Comparison of ENCODE assay signal across 11 mouse cellular contexts in genomic region chr2:62408701-62409201, GRCm38 (mm10). TPM values are rescaled to one million over a fixed set of nuclear protein-coding genes. Genes with fewer than 3 reads are reported as not detected.
DNase-seq lines count a peak whose midpoint lies in the region; ATAC-seq and TF ChIP-seq lines count a peak whose summit lies in the region.
"Had no signal": no experiment of that assay in that cellular context is flagged by ENCODE, and none has a peak within 500 bp of the region (broad histone marks: within the 10 kb centered on the region; RNA-seq: fewer than 3 reads in every experiment).

No protein-coding gene starts in this region.

- H3K27me3 ChIP-seq in kidney, embryonic 16.5 days (ENCODE audit: insufficient read depth, low read length): no peaks in the 10 kb centered on the region
- no peaks in the 10 kb centered on the region for H3K27me3 ChIP-seq in kidney, adult 2 months (replicated peaks; ENCODE audit: control insufficient read depth, insufficient read depth, low read length)
- H3K27me3 ChIP-seq in lung, embryonic 16.5 days (ENCODE audit: control insufficient read depth, insufficient read depth, low read depth, low read length): no peaks in the 10 kb centered on the region
- H3K27me3 ChIP-seq in midbrain, embryonic 11.5 days (ENCODE audit: control insufficient read depth, insufficient read depth, low read length): peaks cover 6% of the 10 kb centered on the region; the same call in 1 of the 2 replicates
- H3K27me3 ChIP-seq: Patski had no signal

- TF ChIP-seq CTCF in kidney, adult 2 months (conservative IDR thresholded peaks at IDR 0.05; ENCODE audit: insufficient read depth, insufficient read length, low read depth, low read length): no peak
- no peak for TF ChIP-seq CTCF in bone marrow, adult 2 months (IDR thresholded peaks at IDR 0.05; ENCODE audit: control insufficient read depth, insufficient read depth, low read length)
- TF ChIP-seq CTCF in gastrocnemius, adult 2 months (IDR thresholded peaks at IDR 0.05): no peak

- intact Hi-C loops in gastrocnemius, adult 2 months (cut with DNase I): no loop called here

- no peaks in the 10 kb centered on the region for H3K36me3 ChIP-seq in kidney, embryonic 16.5 days (ENCODE audit: insufficient read depth, low read length)
- no peaks in the 10 kb centered on the region for H3K36me3 ChIP-seq in kidney, adult 2 months (ENCODE audit: control insufficient read depth, insufficient read depth, low read length)
- H3K36me3 ChIP-seq in lung, embryonic 16.5 days (ENCODE audit: control insufficient read depth, insufficient read depth, low read length): no peaks in the 10 kb centered on the region
- no peaks in the 10 kb centered on the region for H3K36me3 ChIP-seq in midbrain, embryonic 11.5 days (ENCODE audit: control insufficient read depth, insufficient read depth, low read length)
- H3K36me3 ChIP-seq: hindbrain, embryonic 13.5 days had no signal

- TF ChIP-seq POLR2A in kidney, adult 2 months (IDR thresholded peaks at IDR 0.05; ENCODE audit: low read depth, low read length): no peak
- no peak for TF ChIP-seq POLR2A in bone marrow, adult 2 months (IDR thresholded peaks at IDR 0.05; ENCODE audit: borderline replicate concordance, control insufficient read depth, low read depth, low read length)

- H3K4me3 ChIP-seq in kidney, embryonic 16.5 days (ENCODE audit: low read length): peak overlapping the region; percentile 15
- no peak overlapping the region for H3K4me3 ChIP-seq in kidney, adult 2 months (ENCODE audit: insufficient read depth, low read depth, low read length)
- no peak overlapping the region for H3K4me3 ChIP-seq in bone marrow, adult 2 months (replicated peaks; ENCODE audit: control insufficient read depth, low read depth, low read length)
- no peak overlapping the region for H3K4me3 ChIP-seq in lung, embryonic 16.5 days (ENCODE audit: low read length)
- no peak overlapping the region for H3K4me3 ChIP-seq in gastrocnemius, adult 2 months
- no peak overlapping the region for H3K4me3 ChIP-seq in midbrain, embryonic 11.5 days (ENCODE audit: low read depth, low read length)
- H3K4me3 ChIP-seq: hindbrain, embryonic 13.5 days had no signal

- peaks cover 38% of the 10 kb centered on the region for H3K4me1 ChIP-seq in kidney, embryonic 16.5 days (ENCODE audit: insufficient read depth, low read length)
- peaks cover 7% of the 10 kb centered on the region; the same call in 1 of the 2 replicates for H3K4me1 ChIP-seq in kidney, adult 2 months (ENCODE audit: control insufficient read depth, insufficient read depth, low read length)
- peaks cover 2% of the 10 kb centered on the region; the same call in 1 of the 2 replicates for H3K4me1 ChIP-seq in bone marrow, adult 2 months (ENCODE audit: control insufficient read depth, insufficient read depth, low read length)
- peaks cover 7% of the 10 kb centered on the region for H3K4me1 ChIP-seq in lung, embryonic 16.5 days (replicated peaks; ENCODE audit: control insufficient read depth, insufficient read depth, low read length)
- no peaks in the 10 kb centered on the region for H3K4me1 ChIP-seq in midbrain, embryonic 11.5 days (ENCODE audit: control insufficient read depth, insufficient read depth, low read length)

- ATAC-seq in kidney, embryonic 16.5 days (ENCODE audit: low FRiP score, low TSS enrichment): no peak
- peak; percentile 88 for ATAC-seq in lung, embryonic 16.5 days (ENCODE audit: low read depth)
- ATAC-seq in midbrain, embryonic 11.5 days (ENCODE audit: low FRiP score): no peak
- ATAC-seq: Patski had no signal

- no peak overlapping the region for H3K9ac ChIP-seq in kidney, embryonic 16.5 days (replicated peaks; ENCODE audit: low read length)
- H3K9ac ChIP-seq in lung, embryonic 16.5 days (ENCODE audit: low read length): no peak overlapping the region
- no peak overlapping the region for H3K9ac ChIP-seq in midbrain, embryonic 11.5 days (ENCODE audit: low read length)
- H3K9ac ChIP-seq: hindbrain, embryonic 13.5 days had no signal

- H3K27ac ChIP-seq in kidney, embryonic 16.5 days (ENCODE audit: low read length): peak overlapping the region; percentile 16; the same call in 1 of the 2 replicates
- no peak overlapping the region for H3K27ac ChIP-seq in kidney, adult 2 months (ENCODE audit: insufficient read depth, low read depth, low read length)
- peak overlapping the region; percentile 9; the same call in 1 of the 2 replicates for H3K27ac ChIP-seq in bone marrow, adult 2 months (ENCODE audit: control insufficient read depth, insufficient read depth, low read depth, low read length, poor library complexity)
- H3K27ac ChIP-seq in lung, embryonic 16.5 days (ENCODE audit: low read length): peak overlapping the region; percentile 10; the same call in 1 of the 2 replicates
- H3K27ac ChIP-seq in gastrocnemius, adult 2 months: no peak overlapping the region
- no peak overlapping the region for H3K27ac ChIP-seq in midbrain, embryonic 11.5 days (ENCODE audit: low read depth, low read length)
- H3K27ac ChIP-seq: hindbrain, embryonic 13.5 days had no signal

- no peak for DNase-seq in kidney, adult 2 months
- peak; percentile 60 for DNase-seq in thymus, postnatal 25 days
- no peak for DNase-seq in gastrocnemius, adult 2 months
- no peak for DNase-seq in midbrain, embryonic 11.5 days (ENCODE audit: low spot score, missing footprints)
- no peak for DNase-seq in adrenal gland, postnatal 36 days
- DNase-seq: right cerebral cortex, postnatal 4 days had no signal

- 25% methylated on average over 4 of the region's 4 CpGs for WGBS in kidney, embryonic 16.5 days
- WGBS in kidney, adult 2 months: 28% methylated on average over 4 of the region's 4 CpGs
- 9% methylated on average over 4 of the region's 4 CpGs for WGBS in bone marrow, adult 2 months
- WGBS in lung, embryonic 16.5 days: 3% methylated on average over 4 of the region's 4 CpGs
- WGBS in midbrain, embryonic 11.5 days: 44% methylated on average over 4 of the region's 4 CpGs

- H3K9me3 ChIP-seq in kidney, embryonic 16.5 days (ENCODE audit: low read length): no peaks in the 10 kb centered on the region
- no peaks in the 10 kb centered on the region for H3K9me3 ChIP-seq in lung, embryonic 16.5 days (ENCODE audit: control insufficient read depth, low read length)
- no peaks in the 10 kb centered on the region for H3K9me3 ChIP-seq in midbrain, embryonic 11.5 days (ENCODE audit: control insufficient read depth, low read length)
- H3K9me3 ChIP-seq: hindbrain, embryonic 13.5 days had no signal

- H3K4me2 ChIP-seq in kidney, embryonic 16.5 days (replicated peaks; ENCODE audit: low read depth, low read length): peak overlapping the region; percentile 68
- H3K4me2 ChIP-seq in lung, embryonic 16.5 days (ENCODE audit: low read depth, low read length): peak overlapping the region; percentile 13; the same call in 1 of the 2 replicates
- no peak overlapping the region for H3K4me2 ChIP-seq in midbrain, embryonic 11.5 days
- H3K4me2 ChIP-seq: hindbrain, embryonic 13.5 days had no signal

RNA-seq across cellular contexts. Expression of gene Dpp4, which starts 3.3 kb away (rescaled TPM):
- polyA plus RNA-seq in kidney, embryonic 16.5 days (2015; fragmentation: Nextera tagmentation; extraction: Ambion mirVana): 118 and 125 TPM in 2 replicates
- 21.4 and 24.0 TPM in 2 replicates for polyA plus RNA-seq in kidney, adult 2 months (2012; rRNA removed)
- polyA plus RNA-seq in bone marrow, adult 2 months (2011; ENCODE audit: insufficient read depth, insufficient read length, low replicate concordance, missing spikeins): 6.1 and 8.0 TPM in 2 replicates
- 32.4 and 38.1 TPM in 2 replicates for polyA plus RNA-seq in lung, embryonic 16.5 days (2015; fragmentation: Nextera tagmentation; extraction: Ambion mirVana)
- total RNA-seq in gastrocnemius, adult 2 months (2021): 1 to 10 TPM; 4.6 to 5.2 TPM
- polyA plus RNA-seq in midbrain, embryonic 11.5 days (2014; fragmentation: Nextera tagmentation; extraction: Ambion mirVana): 0.80 and 1.2 TPM in 2 replicates
- 1 to 10 TPM; 3.8 to 3.9 TPM for total RNA-seq in adrenal gland, postnatal 36 days (2021)

Comparison
In these comparisons a context has a peak if more than half of its experiments do, and no peak if none do; other contexts are left out.
1. H3K27ac ChIP-seq: peak in kidney, embryonic 16.5 days (single experiment), bone marrow, adult 2 months (single experiment) and lung, embryonic 16.5 days (single experiment); none in kidney, adult 2 months (single experiment), gastrocnemius, adult 2 months (single experiment) and midbrain, embryonic 11.5 days (single experiment).